Mouse (Mus musculus) MN1 (cell line): Measurements from ENCODE around the gene Cryl1.
A peak's percentile ranks its signal among the peaks of the same experiment; 100 is the strongest.

Experiments used
- DNase-seq: peaks from one replicate; pipeline ENCODE4 v3.0.0-alpha.2; 2016; ENCODE audit warnings: low spot score

Cryl1 gene

DNA sequence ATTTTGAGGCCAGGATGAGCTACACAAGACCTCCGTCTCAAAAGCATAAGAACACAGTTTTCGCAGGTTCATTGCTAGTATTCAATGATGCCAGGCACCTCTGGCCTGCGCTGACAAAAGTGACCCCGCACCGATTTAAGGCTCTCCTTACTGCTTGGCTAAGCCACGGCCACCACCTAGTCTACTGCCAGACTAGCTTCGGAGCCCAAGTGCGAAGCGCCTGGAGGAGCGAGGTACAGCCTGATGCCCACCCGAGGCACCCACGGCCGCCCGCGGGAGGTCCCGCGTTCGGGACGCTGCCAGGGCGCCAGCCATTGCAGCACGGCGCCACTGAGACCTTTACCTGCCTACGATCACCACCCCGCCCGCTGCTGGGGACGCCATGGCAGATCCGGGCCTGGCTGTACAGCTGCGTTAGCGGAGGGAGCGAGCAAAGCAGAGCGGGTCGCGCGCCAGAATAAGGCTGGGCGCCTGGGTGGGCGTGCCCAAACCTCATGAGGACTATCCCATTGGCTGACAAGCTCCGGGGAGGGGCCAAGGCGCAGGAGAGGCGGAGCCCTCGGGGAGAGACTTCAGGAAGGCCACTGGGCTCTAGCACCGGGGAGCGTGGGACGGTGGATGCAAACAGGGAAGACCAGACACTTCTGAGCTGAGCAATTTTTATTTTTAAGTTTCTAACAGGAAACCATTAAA, at the start of gene Cryl1:
Gene Cryl1, minus strand, starts transcription at position 465 of the 693 bp plus-strand sequence.
- DNase-seq: peak; percentile 84

DNA sequence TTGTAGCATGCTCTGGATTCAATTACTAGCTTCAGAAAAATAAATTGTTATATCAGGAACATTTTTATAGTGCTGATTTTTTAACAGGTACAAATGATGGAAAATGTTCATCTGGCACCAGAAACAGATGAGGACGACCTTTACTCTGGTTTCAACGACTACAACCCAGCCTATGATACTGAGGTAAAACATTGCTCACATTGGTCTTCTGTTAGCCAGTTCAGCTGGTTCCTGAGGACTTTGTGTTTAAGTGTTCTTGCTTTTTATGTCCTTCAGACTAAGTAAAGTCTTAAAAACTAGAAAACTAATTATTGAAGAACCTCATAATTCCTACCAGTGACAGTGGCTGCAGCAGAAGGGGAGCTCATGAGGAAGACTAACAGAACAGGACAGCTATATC, 32.1 kb upstream of the Cryl1 start:
- no peak for DNase-seq

DNA sequence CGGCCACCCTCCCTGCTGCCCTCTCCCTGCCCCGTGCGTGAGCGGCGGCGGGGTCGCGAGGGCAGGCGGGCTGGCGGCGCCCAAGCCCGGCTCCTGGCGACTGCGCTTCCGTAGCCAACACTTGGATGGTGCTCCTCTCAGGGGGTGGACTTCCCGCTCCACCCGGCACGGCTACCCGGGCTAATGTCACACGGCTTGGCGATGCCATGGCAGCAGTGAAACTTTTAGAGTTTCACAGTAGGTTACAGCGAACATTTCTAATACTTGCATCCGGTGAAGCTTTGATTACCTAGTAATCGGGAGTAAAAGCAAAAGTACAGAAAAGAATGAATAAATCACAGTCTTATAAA, 25.9 kb upstream of the Cryl1 start:
- DNase-seq: no peak

DNA sequence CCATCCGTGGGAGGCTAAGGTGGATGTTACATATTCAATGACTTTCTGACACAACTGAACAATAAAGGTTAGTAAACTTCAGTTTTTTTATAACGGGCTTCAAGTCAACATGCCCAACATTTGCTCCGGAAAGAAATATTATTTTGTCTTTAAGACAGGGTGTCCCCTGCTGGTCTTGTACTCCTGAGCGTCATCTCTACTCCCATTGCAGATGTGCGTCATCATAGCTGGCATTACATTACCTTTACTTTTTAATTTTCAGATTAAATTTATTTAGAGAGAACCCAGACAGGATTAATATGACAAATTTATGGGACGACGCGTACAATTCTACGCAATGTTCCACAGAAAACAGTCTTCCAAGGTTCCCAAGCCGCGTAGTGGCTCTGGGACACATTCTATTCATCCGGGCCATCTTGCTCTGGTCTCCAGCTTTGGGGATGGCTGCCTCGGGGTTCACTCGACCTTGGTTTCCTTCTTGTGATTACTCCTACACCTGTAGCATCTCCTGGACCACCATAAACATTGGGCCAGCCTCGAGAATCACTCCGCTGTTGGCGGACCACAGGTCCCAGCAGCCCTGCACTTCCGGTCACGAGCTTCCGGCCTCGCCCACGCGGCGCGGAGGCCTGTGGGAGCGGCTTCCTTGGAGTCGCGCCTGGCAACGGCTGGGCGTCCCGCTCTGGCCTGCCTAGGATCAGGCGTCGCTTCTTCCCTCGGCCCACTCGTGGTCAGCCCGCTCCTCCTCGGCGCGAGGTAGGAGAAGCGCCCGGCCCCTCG, 25.3 kb upstream of the Cryl1 start, which contains the start of gene Ift88:
Gene Ift88, plus strand, starts transcription at position 631 of the 780 bp plus-strand sequence.
- peak; percentile 94 for DNase-seq

DNA sequence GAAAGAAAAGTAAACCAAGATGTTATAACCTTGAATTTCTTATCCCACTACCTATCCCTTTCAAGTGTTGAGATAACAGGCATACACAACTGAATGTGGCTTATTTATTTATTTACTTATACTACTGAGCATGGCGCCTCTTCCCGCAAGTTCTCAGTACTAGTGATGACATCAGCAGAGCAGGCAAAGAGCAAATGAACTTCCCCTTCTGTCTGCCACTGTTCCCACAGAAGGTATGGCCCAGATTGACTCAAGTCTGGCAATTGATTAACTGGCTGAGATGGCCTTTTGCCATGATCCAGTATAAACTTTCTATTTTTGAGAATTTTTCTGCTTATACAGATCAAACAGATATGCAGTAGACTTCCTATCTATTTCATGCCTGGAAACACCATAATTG, 18.9 kb upstream of the Cryl1 start:
- DNase-seq: no peak

DNA sequence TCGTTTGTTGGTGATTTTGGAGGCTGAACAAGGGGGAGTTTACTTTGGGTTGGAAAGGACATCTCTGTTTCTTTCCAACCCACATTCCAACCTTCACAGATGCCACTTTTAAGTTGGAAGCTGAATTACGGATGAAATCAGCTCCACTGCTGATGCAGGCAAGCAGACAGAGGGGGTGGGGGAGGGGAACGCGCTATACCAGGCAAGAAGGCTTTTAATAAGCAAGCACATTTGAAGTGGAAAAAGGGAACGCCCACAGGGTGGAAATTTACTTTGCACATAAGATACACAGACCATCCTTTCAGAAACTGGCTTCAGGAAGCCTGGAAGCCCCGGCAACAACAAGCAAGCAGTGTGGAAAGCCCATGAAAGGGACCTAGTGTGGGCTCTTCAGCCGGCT, 13.8 kb upstream of the Cryl1 start:
- DNase-seq: no peak

DNA sequence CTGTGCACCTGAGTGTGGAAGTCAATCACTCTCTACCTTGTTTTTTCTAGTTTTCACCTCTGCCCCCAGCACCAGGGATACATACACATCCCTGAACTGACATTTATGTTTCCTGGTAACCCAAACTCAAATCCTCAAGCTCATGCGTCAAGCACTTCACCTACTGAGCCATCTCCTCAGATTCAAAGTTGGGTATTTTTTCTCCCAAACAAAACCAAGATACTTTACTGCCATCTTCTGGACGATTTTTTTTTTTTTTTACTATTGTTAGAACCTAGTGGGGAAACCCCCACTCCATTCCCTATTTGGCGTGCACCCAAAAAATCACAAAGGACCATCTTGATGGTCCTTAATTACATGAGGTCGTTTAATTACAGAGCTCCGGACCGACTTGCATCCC, 10.8 kb upstream of the Cryl1 start:
- DNase-seq: peak; percentile 54

DNA sequence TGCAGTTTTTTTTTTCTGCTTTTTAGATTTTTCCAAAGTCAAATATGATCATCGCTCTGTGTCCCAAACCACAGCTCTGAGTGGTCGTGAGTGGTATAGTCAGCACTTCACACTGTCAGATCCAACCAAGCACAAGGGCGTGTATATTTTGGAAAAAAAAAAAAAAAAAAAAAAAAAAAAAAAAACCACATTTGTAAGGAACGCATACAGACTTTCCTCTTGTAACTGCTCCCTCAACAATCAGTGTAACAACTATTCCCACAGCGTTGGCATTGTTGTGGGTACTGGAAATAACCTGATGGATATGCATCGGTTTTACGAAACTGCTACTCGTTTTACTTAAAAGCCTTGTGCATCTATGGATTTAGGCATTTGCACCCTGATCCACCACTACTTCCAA, 9.8 kb upstream of the Cryl1 start:
- no peak for DNase-seq

DNA sequence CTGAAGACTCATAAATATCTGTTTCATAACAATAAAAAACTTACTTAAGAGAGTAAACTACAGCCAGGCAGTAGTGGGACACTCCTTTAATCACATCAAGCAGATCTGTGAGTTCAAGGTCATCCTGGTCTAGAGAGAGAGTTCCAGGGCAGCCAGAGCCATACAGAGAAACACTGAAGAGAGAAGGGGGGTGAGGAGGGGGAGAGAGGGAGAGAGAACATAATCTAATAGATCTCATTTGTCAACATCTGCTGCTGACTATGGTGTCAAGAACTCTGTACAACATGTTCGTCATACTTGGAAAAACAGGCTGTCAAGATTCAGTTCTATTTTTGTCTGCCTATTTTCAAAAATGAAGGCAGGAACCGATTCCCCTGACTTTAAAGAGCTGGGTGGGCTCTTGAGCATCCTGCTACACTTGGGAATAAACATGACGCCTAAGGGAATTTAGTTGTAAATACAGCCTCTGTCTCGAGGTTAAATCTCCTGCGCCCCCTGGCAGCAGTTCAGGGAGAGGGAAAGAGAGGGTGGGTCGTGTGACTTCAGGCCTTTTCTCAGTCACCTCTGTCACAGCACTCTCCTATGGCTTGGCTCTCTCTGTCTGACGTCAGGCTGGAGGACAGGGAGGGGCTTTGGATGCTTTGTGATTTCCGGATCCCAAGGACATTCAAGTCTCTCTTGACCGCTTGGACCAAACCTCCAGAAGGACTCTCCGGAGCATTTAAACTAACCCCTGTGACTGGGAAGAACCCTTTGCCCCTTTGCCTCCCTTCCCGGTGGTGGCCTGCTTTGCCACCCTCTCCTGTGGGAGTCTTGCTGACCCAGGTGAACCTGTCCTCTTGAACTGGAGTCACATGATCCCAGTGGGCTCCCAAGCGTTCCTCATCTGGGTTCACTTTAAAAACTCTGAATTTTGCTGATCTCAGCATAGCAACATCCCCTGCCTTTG, 9.0 kb upstream of the Cryl1 start:
- DNase-seq: peak; percentile 63

DNA sequence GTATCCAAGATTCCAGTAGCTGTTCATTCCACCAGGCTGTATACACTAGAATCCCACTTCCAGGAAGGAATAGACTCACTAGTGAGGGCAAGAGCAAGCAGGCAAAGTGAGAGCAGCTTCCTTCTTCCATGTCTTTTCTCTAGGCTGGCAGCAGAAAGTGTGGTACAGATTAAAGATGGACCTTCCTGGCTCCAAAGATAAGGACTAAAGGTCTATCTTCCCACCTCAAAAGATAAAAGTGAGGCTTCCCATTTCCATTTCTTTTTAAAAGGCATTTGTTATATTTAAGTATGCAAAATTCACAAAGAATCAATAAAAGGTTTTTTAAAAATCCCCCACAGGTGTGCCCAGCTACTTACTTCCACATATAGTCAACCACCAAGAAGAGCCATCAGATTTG, 4.5 kb upstream of the Cryl1 start:
- DNase-seq: no peak

DNA sequence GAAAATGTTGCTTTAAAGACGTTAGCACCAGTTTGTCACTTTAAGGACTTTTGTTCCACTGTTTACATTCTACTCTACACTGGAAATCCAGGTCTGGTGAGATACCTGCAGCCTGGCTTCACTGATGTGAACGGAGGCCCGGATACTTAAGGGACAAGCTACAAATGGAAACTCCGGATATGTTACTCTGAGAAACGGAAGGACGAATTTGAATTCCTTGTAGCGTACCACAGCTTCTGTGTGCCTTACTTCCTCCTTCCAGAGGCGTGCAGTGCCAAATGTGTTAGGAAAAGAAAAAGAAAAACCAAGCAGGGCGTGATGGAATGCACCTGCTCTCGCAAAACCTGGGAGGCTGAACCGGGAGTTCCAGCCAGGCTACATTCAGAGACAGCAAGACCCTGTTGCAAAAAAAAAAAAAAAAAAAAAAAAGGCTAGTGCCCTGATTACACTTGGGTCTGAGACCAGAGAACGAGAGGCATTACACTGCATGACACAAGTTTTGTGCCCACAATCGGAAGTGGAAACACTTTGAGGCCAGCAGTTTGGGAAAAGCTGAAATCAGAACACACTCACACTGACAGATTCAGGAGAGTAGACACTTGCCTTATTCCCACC, 591 bp upstream of the Cryl1 start:
- DNase-seq: no peak

DNA sequence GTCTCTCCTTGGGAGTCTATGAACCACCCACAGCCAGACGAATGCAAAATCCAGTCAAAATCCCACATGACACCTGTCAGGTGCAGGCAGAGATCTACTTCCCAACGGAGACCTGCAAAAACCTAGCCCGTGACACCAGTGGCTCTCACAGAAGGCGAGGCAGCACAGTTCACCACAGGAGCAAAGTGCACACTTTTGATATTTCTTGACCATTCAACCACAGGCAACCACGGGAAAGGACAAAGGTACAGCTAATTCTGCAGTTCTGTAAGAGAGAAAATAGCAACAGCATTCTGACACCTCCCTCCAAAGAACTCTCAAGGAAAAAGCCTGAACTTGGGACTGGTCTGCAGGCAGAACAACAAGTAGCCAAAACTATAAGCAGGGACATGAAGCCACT, 1.1 kb downstream of the Cryl1 start:
- no peak for DNase-seq

DNA sequence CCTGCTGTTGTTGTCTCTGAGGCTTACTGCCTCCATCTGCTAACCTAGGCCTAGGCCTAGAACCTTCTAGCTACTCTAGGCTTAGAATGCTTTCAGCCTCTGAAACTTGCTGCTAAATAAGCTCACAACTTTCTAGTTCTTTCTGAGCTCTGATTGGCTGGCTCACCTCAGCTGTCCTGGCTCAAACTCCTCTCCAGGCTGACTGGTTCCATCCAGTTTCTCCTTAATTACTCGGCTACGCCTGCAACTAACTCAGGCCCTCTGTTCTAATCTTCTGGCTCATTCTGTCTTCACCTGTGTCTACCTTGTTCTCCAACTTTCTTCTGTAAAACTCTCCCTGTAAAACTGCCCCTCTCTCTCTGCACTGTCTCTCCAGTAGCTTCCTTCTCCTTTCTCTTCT, 2.9 kb downstream of the Cryl1 start:
- no peak for DNase-seq

DNA sequence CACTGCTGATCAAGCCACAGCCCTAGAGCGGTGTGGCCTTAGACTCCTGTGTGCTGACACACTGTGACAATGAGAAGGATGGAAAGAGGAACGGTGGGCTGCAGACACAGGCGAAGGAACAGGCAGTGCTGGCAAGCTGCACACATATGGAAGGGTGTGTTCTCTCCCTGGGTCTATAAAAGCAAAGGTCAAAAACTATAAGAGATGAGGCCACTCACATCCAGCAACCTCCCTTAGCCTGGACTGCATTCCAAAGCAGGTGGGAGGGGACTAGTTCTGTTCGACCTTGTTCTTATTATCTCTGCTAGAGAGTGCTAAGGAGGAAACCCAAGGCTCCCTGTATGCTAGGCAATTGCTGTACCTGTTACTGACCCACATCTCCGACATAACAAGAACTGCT, 6.1 kb downstream of the Cryl1 start:
- DNase-seq: no peak

DNA sequence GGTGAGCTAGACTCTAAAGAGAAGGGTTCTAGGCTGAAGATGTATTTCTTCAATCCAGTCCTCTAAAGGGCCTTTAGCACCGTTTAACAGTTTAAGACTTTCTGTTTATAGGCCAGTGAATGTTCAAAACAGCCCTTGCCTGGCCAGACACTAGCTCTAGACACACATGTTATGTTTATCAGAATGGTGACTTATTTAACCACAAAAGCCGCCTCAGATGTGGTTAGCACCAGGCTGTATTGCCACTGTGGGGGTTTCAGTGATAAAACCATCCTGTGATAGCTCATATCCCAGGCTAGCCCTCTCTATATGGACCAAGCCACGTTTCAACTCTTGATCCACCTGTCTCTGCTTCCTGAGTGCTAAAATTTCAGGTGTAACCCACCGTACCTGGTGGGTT, 6.7 kb downstream of the Cryl1 start:
- DNase-seq: no peak

DNA sequence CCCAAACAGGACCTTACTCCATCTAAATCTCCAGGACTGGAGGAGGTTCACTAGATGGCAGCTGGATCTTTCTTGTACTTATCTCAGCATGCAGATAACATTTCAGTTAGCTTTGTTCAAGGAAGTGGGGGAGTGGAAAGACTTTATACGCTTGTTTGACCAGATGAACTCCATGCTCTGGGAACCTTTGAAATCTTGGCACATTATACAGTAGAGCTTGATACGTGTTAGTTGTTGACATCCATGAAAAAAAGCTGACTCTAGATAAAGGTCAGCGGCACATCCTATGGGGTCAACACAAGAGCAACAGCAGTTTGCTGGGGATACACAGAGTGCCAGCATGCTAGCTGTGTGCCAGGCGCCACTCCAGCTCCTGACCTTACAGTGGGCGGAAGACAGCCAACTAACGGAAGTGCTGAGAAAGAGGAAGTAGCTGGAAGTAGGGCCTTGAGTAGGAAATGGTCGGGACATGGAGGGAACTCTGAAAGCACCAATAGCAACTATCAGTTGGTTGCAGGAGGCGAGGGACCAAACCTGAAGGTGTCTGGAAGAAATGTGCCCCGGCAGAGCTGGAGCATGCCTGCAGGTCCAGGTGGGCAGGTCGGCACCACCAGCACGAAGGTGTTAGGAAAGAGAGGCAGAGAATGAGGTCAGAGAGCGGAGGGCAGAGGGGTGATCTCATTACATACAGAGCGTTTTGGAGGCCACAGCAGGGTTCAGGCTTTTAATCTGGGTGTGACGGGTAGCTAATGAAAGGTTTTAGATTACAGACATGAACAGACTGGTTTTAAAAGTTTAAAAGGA, 11.4 kb downstream of the Cryl1 start:
- DNase-seq: no peak

DNA sequence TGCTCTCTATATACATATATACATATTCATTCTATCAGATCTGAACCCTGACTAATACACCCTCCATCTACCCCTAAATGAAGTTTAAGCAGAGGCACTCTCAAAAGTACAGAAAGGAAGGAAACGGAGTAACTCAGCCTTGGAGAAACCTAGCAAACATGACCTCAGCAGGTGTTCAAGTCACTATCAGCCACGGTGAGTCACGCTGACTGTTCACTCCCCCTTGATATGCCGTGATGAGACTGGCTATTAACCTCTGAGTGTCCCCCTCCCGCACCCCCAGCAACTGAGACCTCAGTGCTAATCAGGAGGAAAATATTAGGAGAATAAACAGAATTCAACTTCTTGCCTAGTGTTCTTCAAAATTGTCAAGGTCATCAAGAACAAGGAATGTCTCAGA, 12.7 kb downstream of the Cryl1 start:
- no peak for DNase-seq

DNA sequence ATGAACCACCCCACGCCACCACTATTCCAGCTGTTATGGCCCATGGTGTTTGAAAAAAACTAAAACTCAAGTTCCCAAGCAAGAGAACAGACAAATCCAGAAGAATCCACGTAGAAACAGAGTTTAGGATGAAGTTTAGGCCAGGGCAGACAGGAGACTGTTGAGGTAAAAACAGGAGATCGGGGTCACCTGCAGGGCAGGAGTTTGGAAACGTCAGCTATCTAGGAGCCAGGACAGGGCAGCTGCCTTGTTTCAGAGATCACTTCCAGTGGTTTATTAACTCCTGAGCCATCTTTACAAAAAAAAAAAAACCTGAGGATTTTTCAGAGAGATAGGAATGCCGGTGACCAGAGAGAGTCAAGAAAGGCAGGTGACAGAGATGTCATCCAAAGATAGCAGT, 20.8 kb downstream of the Cryl1 start:
- no peak for DNase-seq

DNA sequence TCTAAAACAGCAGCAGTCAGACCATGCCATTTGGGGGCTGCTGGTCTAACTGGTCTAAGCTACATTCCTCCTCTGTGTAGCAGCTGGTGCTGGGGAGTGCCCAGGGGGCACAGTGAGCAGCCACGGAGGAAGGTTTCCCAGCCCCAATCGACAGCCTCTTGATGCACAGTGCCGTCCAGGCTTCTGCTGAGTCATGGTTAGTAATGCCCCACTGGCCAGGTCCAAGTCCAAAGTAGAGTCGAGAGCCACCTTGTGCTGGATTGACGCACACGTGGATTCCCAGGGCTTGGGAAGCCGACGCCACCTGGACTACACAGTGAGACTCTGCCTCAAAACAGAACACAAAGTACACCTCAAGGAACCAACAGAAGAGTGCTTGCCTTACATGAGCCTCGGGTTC, 21.4 kb downstream of the Cryl1 start:
- no peak for DNase-seq

DNA sequence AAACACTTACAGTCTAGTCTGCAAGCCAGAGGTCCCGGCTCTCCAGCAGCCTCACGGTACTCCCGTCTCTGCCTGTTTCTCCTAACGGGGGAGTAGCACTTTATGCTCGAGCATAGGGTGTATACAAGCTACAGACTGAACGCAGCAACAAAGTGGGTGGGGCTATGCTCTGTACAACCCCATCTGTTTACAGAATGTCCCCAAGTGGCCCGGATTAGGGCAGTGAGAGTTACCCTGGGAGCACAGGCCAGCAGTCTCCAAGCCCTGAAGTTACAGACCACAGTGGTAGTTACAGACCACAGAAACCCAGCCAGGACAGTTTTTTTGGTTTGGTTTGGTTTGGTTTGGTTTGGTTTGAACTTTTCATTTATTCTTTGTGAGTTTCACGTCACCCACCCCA, 22.3 kb downstream of the Cryl1 start:
- DNase-seq: no peak

DNA sequence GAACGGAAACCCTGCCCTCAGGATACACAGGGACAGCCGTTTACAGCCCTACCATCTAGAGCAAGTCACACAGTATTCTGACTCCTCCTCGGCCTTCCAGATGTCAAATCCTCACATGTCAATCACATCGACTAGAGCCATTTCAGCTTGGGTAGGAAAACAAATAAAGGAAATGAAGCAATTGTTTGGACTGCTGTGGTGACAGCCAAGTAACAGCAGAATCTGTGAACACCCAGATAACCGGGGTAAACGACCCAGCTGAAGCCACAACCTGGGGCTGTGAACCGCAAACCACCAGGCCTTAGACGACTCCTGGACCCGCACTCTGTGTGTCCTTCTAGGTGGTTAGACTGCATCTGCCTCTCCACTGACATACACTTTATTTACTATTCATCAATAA, 23.1 kb downstream of the Cryl1 start:
- DNase-seq: no peak
